Mouse (Mus musculus) neural tube, embryonic 14.5 days (tissue): Measurements from ENCODE around the gene Atf3. TPM values are rescaled to one million over a fixed set of nuclear protein-coding genes. Genes with fewer than 3 reads are reported as not detected.

Experiments used
- ATAC-seq: fragments of 200-750 bp; cut with Nextera tagmentation; 2 replicates; pipeline ENCODE4 v1.8.0; 2017; ENCODE audit warnings: low read depth, mild to moderate bottlenecking, moderate TSS enrichment, moderate library complexity
- H3K27ac ChIP-seq: fragments of 300-500 bp; sonication (generic); 2 replicates; pipeline ENCODE4 v1.5.1; 2014; ENCODE audit warnings: low read depth, mild to moderate bottlenecking, control low read depth, low read length, moderate library complexity, mixed read lengths
- H3K27me3 ChIP-seq: fragments of 300-500 bp; sonication (generic); 2 replicates; pipeline ENCODE4 v1.6.1; 2014; ENCODE audit warnings: low read length; ENCODE audit not compliant: control insufficient read depth, insufficient read depth
- H3K36me3 ChIP-seq: fragments of 300-500 bp; sonication (generic); 2 replicates; pipeline ENCODE4 v1.6.1; 2014; ENCODE audit warnings: low read length, mixed read lengths; ENCODE audit not compliant: control insufficient read depth, insufficient read depth
- H3K4me1 ChIP-seq: fragments of 300-500 bp; sonication (generic); 2 replicates; pipeline ENCODE4 v1.6.1; 2014; ENCODE audit warnings: low read length; ENCODE audit not compliant: control insufficient read depth, insufficient read depth
- H3K4me2 ChIP-seq: fragments of 300-500 bp; sonication (generic); 2 replicates; pipeline ENCODE4 v1.6.1; 2014; ENCODE audit warnings: mild to moderate bottlenecking, low read depth, low read length, control low read depth
- H3K4me3 ChIP-seq: fragments of 300-500 bp; sonication (generic); 2 replicates; pipeline ENCODE4 v1.5.1; 2014; ENCODE audit warnings: low read depth, low read length, control low read depth, mixed read lengths
- H3K9ac ChIP-seq: fragments of 300-500 bp; sonication (generic); replicated peaks from 2 replicates; pipeline ENCODE4 v1.6.1; 2014; ENCODE audit warnings: low read depth, mild to moderate bottlenecking, control low read depth, low read length, mixed read lengths
- H3K9me3 ChIP-seq: fragments of 300-500 bp; sonication (generic); 2 replicates; pipeline ENCODE4 v1.6.1; 2016; ENCODE audit warnings: low read length; ENCODE audit not compliant: control insufficient read depth
- WGBS: fragments of 180-500 bp; shearing (Covaris S2); extraction: QIAGEN DNeasy Blood & Tissue Kit; methylation state at CpG from one replicate; pipeline ENCODE4 v1.1.7; 2014; 5-methylcytosine and 5-hydroxymethylcytosine counted together
- polyA plus RNA-seq: library from polyadenylated mRNA; unstranded; fragments of >200 nt; fragmentation: Nextera tagmentation; extraction: Ambion mirVana; gene quantifications from 2 replicates; pipeline ENCODE4 v1.2.1, GENCODE M21; 2014

Gene Atf3
- polyA plus RNA-seq, 1 experiment from 2014 or later: 0.66 TPM

DNA sequence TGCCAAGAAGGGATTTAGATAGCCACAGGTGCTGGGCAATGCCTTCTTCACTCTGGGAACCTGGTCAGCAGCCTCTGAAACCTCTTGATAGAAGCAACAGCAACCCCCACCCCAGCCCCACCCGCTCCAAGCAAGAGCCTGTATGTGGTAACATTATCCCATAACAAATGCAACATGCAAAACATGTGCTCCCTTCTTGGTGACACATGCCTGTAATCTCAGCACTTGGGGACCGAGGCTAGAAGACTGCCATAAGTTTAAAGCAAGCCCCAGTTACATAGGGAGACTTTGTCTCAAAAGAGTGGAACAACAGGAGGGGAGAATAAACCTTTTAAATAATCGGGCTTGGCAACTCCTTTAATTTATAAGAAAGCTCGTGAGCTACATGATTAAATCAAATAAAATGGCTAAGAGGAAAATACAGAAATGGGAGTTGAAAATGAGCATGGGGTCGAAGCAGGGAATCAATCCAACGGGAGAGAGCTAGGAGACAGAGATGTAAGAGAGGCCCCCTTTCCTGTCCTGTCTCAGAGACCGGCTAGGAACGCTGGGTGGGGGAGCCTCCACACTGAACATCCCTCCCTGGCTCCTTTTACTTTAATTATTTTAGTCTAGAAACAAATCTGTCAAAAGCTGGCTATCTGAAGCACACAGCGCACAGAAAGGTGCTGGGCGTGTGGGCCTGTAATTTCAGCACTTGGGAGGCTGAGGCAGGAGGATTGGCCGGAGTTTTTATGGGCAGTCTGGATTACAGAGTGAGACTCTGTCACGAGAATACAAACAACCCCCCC lies 36.2 kb downstream of the Atf3 start:
- no peaks in the 10 kb centered on the region for H3K9me3 ChIP-seq
- no peak overlapping the region for H3K27ac ChIP-seq
- H3K4me1 ChIP-seq: peaks cover 28% of the 10 kb centered on the region
- 51% methylated on average over 12 of the region's 12 CpGs for WGBS
- no peaks in the 10 kb centered on the region for H3K36me3 ChIP-seq
- H3K9ac ChIP-seq: no peak overlapping the region
- no peak overlapping the region for H3K4me3 ChIP-seq
- ATAC-seq: no peak
- peak overlapping the region; percentile 91; the same call in 1 of the 2 replicates for H3K4me2 ChIP-seq
- peaks cover 54% of the 10 kb centered on the region for H3K27me3 ChIP-seq

DNA sequence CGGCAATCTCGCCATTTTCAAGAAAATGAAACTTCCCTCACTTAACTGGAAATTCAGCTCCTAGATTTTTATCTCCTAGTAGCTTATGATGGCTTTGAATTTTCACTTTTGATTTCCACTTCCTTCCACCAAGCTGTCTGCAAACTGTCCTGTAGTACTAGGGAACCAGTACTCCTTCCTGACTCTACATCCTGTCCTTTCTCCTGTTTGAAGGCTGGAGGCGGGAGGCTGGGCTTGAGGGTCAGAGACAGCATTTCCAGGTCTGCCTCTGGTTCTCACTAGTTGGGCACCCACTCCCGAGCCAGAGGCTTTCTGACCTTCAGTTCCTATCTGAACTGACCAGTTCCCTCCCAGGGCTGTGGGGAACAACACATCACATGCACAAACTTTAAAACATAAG lies 37.4 kb downstream of the Atf3 start:
- no peak for ATAC-seq
- H3K4me2 ChIP-seq: no peak overlapping the region
- no peaks in the 10 kb centered on the region for H3K9me3 ChIP-seq
- no peak overlapping the region for H3K27ac ChIP-seq
- H3K27me3 ChIP-seq: peaks cover 47% of the 10 kb centered on the region
- H3K4me3 ChIP-seq: no peak overlapping the region
- WGBS: 80% methylated on average over 4 of the region's 4 CpGs
- H3K36me3 ChIP-seq: no peaks in the 10 kb centered on the region
- H3K4me1 ChIP-seq: peaks cover 22% of the 10 kb centered on the region
- no peak overlapping the region for H3K9ac ChIP-seq

DNA sequence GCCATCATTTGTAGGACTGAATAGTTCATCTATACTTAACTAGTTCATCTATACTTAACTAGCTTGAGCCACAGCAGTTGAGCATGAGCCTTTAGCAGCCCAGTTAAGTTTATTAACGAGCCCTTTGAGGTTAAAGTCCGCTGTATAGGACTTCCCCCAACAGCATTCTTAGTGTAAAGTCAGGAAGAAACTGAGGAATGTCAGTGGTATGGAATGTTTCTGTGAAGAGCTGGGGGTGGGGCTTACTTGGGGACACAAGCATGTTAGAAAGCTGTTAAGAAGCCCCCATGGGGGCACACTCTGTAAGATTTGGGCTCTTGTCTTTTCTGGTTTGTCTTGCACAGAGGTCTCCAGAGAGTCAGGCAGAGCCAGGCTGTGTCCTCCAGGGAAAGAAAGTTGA lies 38.0 kb downstream of the Atf3 start:
- peaks cover 42% of the 10 kb centered on the region for H3K27me3 ChIP-seq
- ATAC-seq: no peak
- 55% methylated on average over 2 of the region's 2 CpGs for WGBS

DNA sequence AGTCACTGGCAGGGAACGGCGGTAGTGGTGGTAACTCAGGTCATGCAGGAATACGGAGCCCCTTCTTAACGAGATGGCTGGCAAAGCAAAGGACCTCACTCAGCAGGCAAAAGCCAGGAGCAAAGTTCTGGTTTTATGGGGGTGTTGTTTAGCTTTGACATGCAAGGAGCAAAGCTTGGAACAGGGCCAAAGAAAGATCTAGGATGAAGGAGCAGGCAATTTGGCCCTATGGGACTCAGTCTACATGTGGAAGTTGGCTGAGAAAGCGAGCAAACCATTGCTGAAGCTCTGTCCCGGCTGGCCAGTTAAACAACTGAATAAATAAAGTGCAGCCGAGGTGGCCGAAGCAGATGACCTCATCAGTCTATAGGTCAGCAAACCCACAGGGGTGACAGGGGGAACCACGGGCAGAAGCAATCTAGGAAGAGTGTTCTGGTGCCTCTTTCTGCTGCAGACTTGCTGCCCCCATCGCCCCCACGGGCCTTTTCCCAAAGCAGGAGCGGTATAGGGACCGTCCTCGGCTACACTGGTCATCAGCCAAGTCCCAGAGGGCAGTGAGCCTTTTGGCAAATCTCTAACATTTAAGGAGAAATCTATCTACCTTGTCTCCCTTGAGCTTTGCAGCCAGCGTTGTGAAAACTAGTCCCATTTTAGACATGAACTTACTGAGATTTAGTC lies 39.2 kb downstream of the Atf3 start:
- H3K27me3 ChIP-seq: peaks cover 32% of the 10 kb centered on the region

More for the DNA sequence above, 38.0 kb downstream of the Atf3 start:
- H3K36me3 ChIP-seq: no peaks in the 10 kb centered on the region
- H3K27ac ChIP-seq: no peak overlapping the region
- no peak overlapping the region for H3K4me2 ChIP-seq
- no peak overlapping the region for H3K9ac ChIP-seq
- peaks cover 17% of the 10 kb centered on the region for H3K4me1 ChIP-seq
- no peak overlapping the region for H3K4me3 ChIP-seq
- H3K9me3 ChIP-seq: no peaks in the 10 kb centered on the region

DNA sequence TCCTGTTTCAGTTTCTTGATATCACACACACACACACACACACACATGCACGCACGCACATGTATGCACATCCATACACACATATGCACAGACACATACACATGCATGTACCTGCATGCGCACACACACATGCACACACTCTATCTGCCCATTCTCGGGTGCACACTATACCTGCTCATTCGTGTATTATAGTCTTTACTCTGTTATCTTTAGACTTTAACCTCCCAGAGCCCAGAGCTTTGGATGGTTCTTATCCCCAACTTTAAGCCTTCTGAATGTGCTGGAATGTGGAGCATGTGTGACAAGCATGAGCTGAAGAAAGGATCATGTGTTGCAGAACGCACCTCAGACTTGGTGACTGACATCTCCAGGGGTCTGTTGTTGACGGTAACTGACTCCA lies 41.0 kb downstream of the Atf3 start:
- no peak for ATAC-seq
- 90% methylated on average over 7 of the region's 7 CpGs for WGBS
- no peak overlapping the region for H3K4me2 ChIP-seq

More for the DNA sequence above, 39.2 kb downstream of the Atf3 start:
- 36% methylated on average over 15 of the region's 15 CpGs for WGBS
- Histone ChIP-seq H3K9ac (no peak overlapping the region), H3K36me3 (no peaks in the 10 kb centered on the region), H3K4me3 (no peak overlapping the region), H3K4me1 (peaks cover 8% of the 10 kb centered on the region), H3K27ac (no peak overlapping the region), H3K4me2 (no peak overlapping the region), H3K9me3 (no peaks in the 10 kb centered on the region)
- no peak for ATAC-seq

DNA sequence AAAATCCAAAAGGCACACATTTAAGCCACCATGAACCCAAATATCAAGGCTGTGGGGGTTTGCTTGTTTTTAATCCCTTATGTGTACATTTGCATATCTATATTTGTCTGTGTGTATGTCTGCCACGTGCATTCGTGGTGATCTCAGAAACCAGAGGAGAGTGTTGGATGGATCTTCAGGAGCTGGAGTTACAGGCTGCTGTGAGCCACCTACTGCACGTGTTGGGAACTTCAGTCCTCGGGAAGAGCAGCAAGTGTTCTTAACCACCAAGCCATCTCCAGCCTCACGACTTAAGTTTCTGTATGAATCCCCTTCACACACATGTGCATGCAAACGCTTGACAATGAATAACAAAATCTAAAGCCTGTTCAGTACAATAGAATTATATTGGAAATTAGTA lies 45.4 kb downstream of the Atf3 start:
- WGBS: 19% methylated on average over 6 of the region's 6 CpGs
- no peaks in the 10 kb centered on the region for H3K27me3 ChIP-seq

More for the DNA sequence above, 41.0 kb downstream of the Atf3 start:
- no peaks in the 10 kb centered on the region for H3K36me3 ChIP-seq
- no peak overlapping the region for H3K4me3 ChIP-seq
- peaks cover 20% of the 10 kb centered on the region for H3K27me3 ChIP-seq
- no peak overlapping the region for H3K9ac ChIP-seq
- H3K4me1 ChIP-seq: no peaks in the 10 kb centered on the region
- no peaks in the 10 kb centered on the region for H3K9me3 ChIP-seq
- no peak overlapping the region for H3K27ac ChIP-seq

DNA sequence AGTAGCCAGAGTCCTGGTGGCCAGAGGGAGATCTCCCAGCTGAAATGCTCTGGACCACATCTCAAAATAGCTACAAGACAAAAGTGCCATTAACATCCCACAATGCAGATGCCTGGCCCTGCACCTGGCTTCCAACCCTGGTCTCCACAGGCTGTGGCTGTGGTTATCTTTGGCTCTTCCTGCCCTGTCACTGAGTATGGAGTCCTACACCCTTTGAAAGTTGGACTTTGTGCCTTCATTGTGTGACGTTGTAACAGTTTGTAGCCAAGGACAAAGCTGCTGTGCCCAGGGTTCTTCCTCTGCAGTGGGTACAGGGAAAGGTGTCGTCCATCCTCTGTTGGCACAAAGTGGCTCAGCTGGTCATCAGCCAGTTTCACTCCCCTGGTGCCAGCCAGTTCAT lies 47.4 kb downstream of the Atf3 start:
- whole genome bisulfite sequencing: 82% methylated on average over 2 of the region's 2 CpGs

More for the DNA sequence above, 45.4 kb downstream of the Atf3 start:
- Histone ChIP-seq H3K4me3 (no peak overlapping the region), H3K9ac (no peak overlapping the region), H3K9me3 (no peaks in the 10 kb centered on the region), H3K27ac (no peak overlapping the region), H3K36me3 (no peaks in the 10 kb centered on the region), H3K4me2 (no peak overlapping the region), H3K4me1 (no peaks in the 10 kb centered on the region)
- no peak for ATAC-seq

DNA sequence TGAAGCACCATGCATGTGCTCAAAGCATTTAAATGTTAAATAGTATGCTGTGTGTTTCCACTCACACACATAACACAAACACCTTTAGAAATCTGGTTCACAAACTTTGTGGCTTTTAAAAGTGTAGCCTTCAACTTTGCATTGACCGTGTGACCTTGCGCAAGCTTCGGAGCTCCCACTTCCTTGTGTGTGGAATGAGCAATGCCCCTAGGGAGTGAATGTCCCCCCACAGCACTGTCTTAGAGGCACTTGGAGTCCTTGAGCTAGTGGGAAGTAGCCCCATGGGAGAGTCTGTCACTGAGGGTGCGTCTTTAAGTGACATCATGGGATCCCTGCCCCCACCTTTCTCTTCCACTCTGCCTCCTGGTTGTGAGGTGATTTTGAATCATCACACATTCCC lies 51.6 kb downstream of the Atf3 start:
- Histone ChIP-seq H3K4me3 (no peak overlapping the region), H3K27me3 (no peaks in the 10 kb centered on the region), H3K9ac (no peak overlapping the region), H3K4me2 (no peak overlapping the region), H3K4me1 (no peaks in the 10 kb centered on the region), H3K9me3 (no peaks in the 10 kb centered on the region), H3K36me3 (no peaks in the 10 kb centered on the region), H3K27ac (no peak overlapping the region)
- WGBS: 74% methylated on average over 4 of the region's 4 CpGs
- ATAC-seq: no peak

More for the DNA sequence above, 47.4 kb downstream of the Atf3 start:
- Histone ChIP-seq H3K4me2 (no peak overlapping the region), H3K9me3 (no peaks in the 10 kb centered on the region), H3K9ac (no peak overlapping the region), H3K4me3 (no peak overlapping the region), H3K27ac (no peak overlapping the region), H3K36me3 (no peaks in the 10 kb centered on the region), H3K4me1 (no peaks in the 10 kb centered on the region), H3K27me3 (no peaks in the 10 kb centered on the region)
- ATAC-seq: no peak

- no peaks in the 10 kb centered on the region for H3K27me3 ChIP-seq
- no peaks in the 10 kb centered on the region for H3K4me1 ChIP-seq
- no peak for ATAC-seq
- H3K27ac ChIP-seq: no peak within 1 kb of the TSS
- 91% methylated on average over 3 of the region's 3 CpGs for WGBS
- H3K4me3 ChIP-seq: no peak within 1 kb of the TSS
- no peaks in the 10 kb centered on the region for H3K36me3 ChIP-seq
- no peaks in the 10 kb centered on the region for H3K9me3 ChIP-seq
- H3K9ac ChIP-seq: no peak within 1 kb of the TSS
- no peak within 1 kb of the TSS for H3K4me2 ChIP-seq
These were observed 53.1 kb downstream of the Atf3 start, which contains the start of gene Fam71a for GRCm38 (mm10) chr1:191164717-191165116. TSS of gene Fam71a (minus strand) at chr1:191164817.
